Mouse (Mus musculus) gastrocnemius, adult 2 months (tissue): ENCODE results near the gene Erc1. TPM values are rescaled to one million over a fixed set of nuclear protein-coding genes. Genes with fewer than 3 reads are reported as not detected.
"Not testable (repeated sequence)": the region's sequence is repeated elsewhere in the genome, so short reads cannot be mapped to it uniquely, and the experiment has no call there.

Experiments
- DNase-seq: peaks from one replicate; pipeline ENCODE4 v3.0.0; 2022
- H3K27ac ChIP-seq: fragments of 200-600 bp; 2 replicates; pipeline ENCODE4 v1.8.1; 2022; ENCODE audit warnings: mild to moderate bottlenecking
- H3K4me3 ChIP-seq: fragments of 200-600 bp; 2 replicates; pipeline ENCODE4 v1.8.1; 2022; ENCODE audit warnings: mild to moderate bottlenecking, moderate library complexity
- CTCF ChIP-seq: fragments of 200-600 bp; IDR thresholded peaks from 2 replicates; pipeline ENCODE4 v1.8.1; 2022; ENCODE audit warnings: antibody characterized with exemption, mild to moderate bottlenecking, moderate library complexity
- intact Hi-C: fragments of 180-260 bp; cut with DNase I; formaldehyde crosslinking; loops from one replicate; pipeline ENCODE4 v1.15.1; 2025
- total RNA-seq, 2 experiments: library from RNA; stranded (reverse); gene quantifications; 2 replicates each; pipeline ENCODE4 v1.2.3; 2021

Erc1 gene
- total RNA-seq, 2 experiments from 2014 or later, result 29.5 to 33.5 TPM

DNA sequence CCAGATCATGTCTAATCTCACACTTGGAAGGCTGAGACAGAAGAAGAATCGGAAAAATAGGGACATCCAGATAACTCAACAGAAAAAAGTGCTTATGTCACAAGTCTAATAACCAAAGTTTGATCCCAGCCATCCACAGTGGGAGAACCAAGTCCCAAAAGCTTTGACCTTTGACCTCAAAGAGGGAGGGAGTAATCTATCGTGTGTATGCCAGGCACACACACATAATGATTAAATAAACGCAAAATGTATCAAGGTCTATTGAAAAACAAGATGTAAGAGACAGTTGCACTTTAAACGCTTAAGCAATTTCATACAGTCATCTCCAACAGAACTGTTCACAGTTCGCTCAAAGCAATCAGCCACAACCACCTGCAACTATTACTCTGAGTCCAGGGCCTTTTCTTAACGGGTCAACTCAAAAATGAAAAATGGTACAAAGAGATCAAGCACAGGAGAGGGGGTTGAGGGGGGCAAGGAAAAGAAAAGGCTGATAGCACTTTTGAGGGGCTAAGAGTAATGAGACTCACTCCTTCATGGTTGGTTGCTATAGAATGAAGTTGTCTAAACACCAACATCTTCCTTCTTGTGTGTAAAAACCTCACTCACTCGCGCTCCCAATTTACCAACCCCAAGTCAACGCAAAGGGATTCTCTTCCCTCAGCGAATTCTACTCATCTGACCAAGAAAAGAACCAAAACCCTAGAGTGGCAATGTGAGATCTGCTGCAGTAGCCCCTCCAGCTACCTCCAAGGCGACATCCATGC lies 1.0 kb downstream of the Erc1 start:
- intact Hi-C loops, result loop anchor here (2.0 kb wide), 1 partner anchor 54 kb away; no protein-coding TSS in a partner anchor
- H3K4me3 ChIP-seq, result peak overlapping the region; percentile 80
- DNase-seq, result no peak
- no peak for TF ChIP-seq CTCF
- peak overlapping the region; percentile 98 for H3K27ac ChIP-seq

DNA sequence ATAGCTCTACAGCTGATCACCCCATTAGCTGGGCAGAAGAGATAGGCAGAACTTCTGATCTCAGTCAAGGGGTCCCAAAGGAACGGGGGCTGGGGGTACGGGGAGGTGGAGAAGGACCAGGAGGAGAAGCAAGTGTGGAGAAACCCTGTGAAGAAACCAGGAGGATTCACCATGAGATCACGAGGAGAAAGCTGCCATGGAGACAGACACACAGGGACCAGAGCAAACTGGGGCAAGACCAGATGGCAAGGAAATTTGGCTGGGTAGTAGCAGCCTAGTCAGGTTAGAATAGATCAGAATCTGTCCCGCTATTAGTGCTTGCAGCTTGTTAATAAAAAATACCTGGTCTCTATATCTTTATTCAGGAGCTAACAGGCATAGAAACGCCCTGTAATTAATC lies 18.0 kb downstream of the Erc1 start:
- Histone ChIP-seq H3K4me3 (no peak overlapping the region), H3K27ac (no peak overlapping the region)
- intact Hi-C loops, result no loop called here
- no peak for TF ChIP-seq CTCF
- no peak for DNase-seq

DNA sequence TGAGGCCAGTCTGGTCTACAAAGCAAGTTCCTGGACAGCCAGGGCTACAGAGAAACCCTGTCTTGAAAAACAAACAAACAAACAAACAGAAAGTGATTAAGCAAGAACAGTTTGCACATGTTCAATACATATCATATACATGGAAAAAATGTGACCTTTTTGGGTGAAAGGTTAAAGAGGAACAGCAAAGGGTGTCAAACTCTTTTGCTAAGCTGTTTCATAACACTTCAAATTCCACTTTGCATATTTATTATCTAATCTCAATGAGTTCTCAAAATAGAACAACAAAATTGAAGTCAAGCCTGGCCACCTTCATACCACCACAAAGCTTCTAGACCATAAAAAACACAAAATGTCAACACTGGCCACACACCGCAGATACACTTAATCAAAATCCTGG lies 19.8 kb downstream of the Erc1 start:
- intact Hi-C loops, result no loop called here
- no peak overlapping the region for H3K27ac ChIP-seq
- H3K4me3 ChIP-seq, result no peak overlapping the region
- no peak for TF ChIP-seq CTCF
- no peak for DNase-seq

DNA sequence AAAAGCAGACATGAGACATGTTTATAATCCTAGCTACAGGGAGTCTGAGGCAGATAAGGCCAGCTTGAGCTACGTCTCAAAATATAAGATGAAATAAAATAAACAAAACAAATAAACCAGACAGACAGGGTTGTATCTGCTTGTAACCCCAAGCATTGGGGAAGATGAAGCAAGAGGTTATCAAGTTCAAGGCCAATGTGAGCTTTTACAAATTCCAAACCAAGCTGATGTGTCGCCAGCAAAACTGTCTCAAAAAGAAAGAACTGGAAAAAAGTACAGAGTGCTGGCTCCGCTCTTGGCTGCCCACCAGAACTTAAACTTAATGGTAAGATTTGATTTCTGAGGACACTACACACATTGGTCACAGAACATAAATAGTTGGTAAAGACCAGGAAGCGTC lies 21.3 kb downstream of the Erc1 start:
- H3K4me3 ChIP-seq, result no peak overlapping the region
- no peak overlapping the region for H3K27ac ChIP-seq
- no peak for TF ChIP-seq CTCF
- intact Hi-C loops, result no loop called here
- DNase-seq, result no peak

DNA sequence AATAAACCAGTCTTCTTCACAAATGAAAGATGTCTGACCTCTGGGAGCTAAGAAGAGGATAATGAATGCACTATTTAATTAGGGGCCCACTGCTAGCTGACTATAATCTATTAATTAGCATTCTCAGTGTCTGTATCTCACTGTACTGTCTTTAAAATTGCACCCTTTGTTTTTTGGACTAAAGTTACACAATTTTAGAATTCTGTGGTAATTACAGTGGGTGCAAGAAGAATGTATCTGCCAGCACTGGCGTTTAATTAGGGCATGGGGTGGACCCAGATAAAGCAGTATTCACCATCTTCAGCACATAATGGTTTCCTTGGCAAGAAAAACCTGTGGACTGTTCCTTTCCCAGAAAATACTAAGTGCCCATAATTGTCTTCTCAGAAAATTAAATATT lies 25.8 kb downstream of the Erc1 start:
- intact Hi-C loops, result no loop called here
- Histone ChIP-seq H3K27ac (no peak overlapping the region), H3K4me3 (no peak overlapping the region)
- no peak for DNase-seq
- no peak for TF ChIP-seq CTCF

DNA sequence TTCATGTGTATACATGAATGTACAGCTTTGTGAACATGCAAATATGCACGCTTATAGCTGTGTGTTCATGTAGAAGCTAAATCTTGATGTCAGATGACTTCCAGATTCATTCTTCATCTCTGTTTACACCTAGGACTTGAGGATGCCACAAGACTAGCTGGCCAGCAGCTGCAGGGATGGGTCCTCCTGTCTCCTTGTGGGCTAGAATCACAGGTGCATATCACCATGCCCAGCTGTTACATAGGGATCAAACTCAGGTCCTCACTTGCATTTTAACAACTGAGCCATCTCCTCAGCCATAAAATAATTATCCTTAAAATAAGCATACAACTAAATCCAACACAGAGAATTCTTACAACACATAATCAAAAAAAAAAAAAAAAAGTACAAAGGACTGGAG lies 26.8 kb downstream of the Erc1 start:
- no peak for DNase-seq
- intact Hi-C loops, result no loop called here
- Histone ChIP-seq H3K4me3 (no peak overlapping the region), H3K27ac (no peak overlapping the region)
- no peak for TF ChIP-seq CTCF

DNA sequence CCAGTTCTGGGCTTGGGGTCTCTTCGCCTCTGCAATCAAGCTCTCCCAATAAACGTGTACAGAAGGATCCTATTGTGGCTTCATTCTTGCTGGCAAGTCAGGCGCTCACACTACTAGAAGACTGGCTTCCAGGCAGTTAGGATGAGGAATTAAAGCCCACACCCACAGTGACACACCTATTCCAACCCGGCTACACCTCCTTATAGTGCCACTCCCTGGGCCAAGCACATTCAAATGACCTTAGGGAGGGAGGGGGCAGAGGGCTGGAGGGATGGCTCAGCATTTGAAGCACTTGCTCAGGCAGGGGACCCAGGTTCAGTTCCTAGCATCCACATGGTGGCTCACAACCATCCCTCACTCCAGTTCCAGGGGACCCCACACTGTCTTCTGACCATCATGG lies 29.4 kb downstream of the Erc1 start:
- TF ChIP-seq CTCF, result no peak
- no peak overlapping the region for H3K27ac ChIP-seq
- DNase-seq, result no peak
- intact Hi-C loops, result no loop called here
- no peak overlapping the region for H3K4me3 ChIP-seq

DNA sequence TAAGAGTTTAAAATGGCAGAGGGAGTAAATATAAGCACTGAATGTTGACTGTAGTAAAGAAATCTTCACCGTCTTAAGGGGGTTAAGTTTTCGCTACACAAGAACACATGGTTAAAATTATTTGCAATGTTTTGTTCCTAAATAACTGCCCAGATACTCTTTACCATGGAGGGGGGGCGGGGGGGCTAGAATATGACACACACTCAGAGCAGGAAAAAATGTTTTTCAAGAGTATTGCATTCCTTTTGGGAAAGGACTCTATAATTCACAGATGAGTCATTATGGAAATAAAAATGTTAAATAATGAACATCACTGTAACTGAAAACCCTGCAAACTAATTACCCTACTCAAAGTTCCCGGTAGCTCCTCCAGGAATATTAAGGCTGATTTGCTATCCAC lies 32.5 kb downstream of the Erc1 start:
- intact Hi-C loops, result no loop called here
- DNase-seq, result no peak
- no peak for TF ChIP-seq CTCF
- H3K4me3 ChIP-seq, result no peak overlapping the region
- no peak overlapping the region for H3K27ac ChIP-seq

DNA sequence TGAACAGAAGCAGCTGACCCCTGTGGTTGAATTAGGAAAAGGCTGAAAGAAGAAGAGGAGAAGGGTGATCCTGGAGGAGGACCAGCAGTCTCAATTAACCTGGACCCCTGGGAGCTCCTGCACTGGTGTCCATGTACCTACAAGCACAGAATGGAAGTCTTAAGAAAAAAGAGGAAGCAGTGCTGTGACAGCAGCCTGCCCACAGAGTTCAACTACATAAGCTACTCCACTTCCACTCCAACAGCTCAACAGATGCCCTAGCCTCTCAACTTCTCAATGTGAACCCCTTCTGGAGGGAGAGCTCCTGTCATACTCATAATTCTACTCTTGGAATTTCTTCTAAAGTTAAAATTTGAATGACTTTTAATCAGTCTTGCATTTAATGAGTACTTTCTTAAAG lies 34.9 kb downstream of the Erc1 start:
- not testable (repeated sequence) for H3K27ac ChIP-seq

DNA sequence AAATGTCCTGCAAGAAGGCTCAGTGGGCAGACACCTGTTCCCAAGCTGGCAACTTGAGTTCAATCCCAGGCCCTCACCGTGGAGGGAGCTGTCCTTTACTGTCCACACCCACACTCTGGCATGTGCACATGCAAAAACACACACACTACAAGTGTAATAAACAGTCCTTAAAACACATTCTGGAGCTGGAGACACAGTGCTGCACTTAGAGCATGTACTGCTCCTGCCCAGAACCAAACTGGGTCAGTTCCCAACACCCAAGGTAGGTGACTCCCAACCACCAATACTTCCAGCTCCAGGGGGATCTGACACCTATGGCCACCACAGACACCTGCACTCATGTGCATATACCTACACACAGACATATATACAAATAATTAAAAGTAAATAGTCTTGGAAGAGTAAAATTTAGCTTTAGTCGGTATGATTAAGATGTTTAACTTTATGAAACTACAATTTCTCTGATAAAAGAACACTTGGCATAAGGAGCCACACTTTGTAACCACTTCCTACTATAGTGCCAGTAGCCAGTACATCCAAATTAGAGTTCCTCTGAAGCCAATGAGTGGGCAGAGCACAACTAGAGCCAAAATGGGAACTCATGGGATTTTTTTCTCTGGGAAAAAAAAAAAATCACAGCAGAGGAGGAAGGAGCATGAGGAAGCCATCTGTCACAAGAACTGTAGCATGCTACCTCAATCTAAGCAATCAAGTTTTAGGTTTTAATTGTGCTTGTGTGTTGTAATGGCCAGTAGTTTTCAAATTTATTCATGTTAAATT lies 39.1 kb downstream of the Erc1 start:
- no peak overlapping the region for H3K4me3 ChIP-seq
- no peak for DNase-seq
- no peak for TF ChIP-seq CTCF
- intact Hi-C loops, result no loop called here
- no peak overlapping the region for H3K27ac ChIP-seq

More for the DNA sequence above, 34.9 kb downstream of the Erc1 start:
- DNase-seq, H3K4me3 ChIP-seq, intact Hi-C loops: not testable (repeated sequence)

DNA sequence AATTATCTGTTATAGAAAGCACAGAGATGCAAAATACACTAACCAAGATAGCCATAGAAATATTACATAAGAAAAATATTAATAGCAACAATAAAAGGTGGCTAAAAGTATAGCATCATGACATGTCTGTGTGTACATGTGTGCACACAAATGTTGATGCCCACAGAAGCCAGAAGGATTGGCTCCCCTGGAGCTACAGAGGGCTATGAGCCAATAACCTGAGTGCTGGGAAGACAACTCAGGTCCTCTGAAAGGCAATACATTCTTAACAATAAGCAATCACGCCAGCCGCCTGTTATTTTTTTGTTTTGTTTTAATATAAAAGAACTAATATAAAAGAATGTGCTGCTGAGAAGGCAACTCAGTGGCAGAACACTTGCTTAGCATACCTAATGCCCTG lies 44.7 kb downstream of the Erc1 start:
- Histone ChIP-seq H3K4me3 (no peak overlapping the region), H3K27ac (no peak overlapping the region)
- intact Hi-C loops, result no loop called here
- DNase-seq, result no peak
- no peak for TF ChIP-seq CTCF

DNA sequence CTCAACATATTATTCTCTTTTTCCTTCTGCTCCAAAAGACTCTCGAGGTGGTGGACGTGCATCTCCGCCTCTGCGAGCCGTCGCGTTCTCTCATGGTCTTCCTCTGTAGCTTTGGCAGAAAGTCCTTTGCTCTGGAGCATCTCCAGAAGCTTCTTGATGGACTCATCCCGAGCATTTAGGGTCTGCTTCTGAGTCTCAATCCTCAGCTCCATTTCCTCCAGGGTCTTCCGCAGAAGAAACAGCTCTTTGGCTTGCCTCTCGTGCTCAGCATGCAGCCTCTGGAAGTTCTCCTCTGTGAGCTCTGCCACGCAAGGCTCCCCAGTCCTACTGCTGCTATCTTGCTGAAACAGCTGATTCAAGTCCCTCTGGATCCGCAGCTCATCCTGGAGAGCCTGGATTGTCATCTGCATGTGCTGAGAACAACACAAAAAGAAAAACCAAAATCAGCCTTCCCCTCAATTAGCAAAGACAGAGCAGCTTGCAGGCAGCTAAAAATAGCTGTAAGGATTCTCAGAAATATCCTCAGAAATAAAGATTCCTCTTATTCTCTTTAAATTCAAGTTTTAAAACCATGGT lies 51.0 kb downstream of the Erc1 start:
- no peak for TF ChIP-seq CTCF
- intact Hi-C loops, result no loop called here
- DNase-seq, result no peak
- Histone ChIP-seq H3K4me3 (no peak overlapping the region), H3K27ac (no peak overlapping the region)

DNA sequence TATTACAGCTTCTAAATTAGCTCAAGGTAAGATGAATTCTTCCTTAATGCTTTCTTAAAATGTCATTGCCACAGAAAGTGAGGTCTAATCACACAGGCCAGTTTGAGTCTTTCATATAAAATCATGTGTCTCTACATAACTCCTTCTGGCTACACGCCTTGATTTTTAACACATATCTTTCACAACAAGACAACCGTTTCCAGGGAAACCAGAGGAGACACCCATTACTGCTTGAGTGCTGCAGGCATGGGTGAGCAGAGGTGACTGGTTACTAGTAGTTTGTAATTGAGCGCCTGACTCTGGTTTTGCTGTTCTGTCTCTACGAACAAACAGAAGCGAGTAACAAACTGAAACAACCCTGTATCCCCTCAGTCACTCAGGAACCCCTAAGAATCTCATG lies 51.7 kb downstream of the Erc1 start:
- TF ChIP-seq CTCF, result no peak
- intact Hi-C loops, result no loop called here
- Histone ChIP-seq H3K27ac (no peak overlapping the region), H3K4me3 (no peak overlapping the region)
- no peak for DNase-seq
